Mouse (Mus musculus) thymus, adult 2 months (tissue): ENCODE data around the gene Pym1.
"Not testable (repeated sequence)": the region's sequence is repeated elsewhere in the genome, so short reads cannot be mapped to it uniquely, and the experiment has no call there.

Experiments
- CTCF ChIP-seq: fragments of 200-500 bp; IDR thresholded peaks from 2 replicates; pipeline ENCODE4 v1.5.1; 2012; ENCODE audit warnings: mild to moderate bottlenecking, control low read depth, low read length, moderate library complexity, borderline replicate concordance; ENCODE audit not compliant: control insufficient read depth, poor library complexity, insufficient read depth; ENCODE audit errors: extremely low read depth
- POLR2A ChIP-seq: fragments of 200-500 bp; IDR thresholded peaks from 2 replicates; pipeline ENCODE4 v1.6.1; 2012; ENCODE audit warnings: mild to moderate bottlenecking, low read length, control low read depth, moderate library complexity; ENCODE audit not compliant: control insufficient read depth, poor library complexity, insufficient read depth; ENCODE audit errors: extremely low read depth

- TF ChIP-seq CTCF, POLR2A: not testable (repeated sequence)
These were observed 36.4 kb upstream of the Pym1 start for GRCm38 (mm10) chr10:128711318-128711717.
